Mouse (Mus musculus) embryonic facial prominence, embryonic 12.5 days (tissue): ENCODE measurements around the gene Bcl2l15. TPM values are rescaled to one million over a fixed set of nuclear protein-coding genes. Genes with fewer than 3 reads are reported as not detected.
"Not testable (repeated sequence)": the region's sequence is repeated elsewhere in the genome, so short reads cannot be mapped to it uniquely, and the experiment has no call there.

Experiments used
- ATAC-seq: fragments of 200-750 bp; cut with Nextera tagmentation; 2 replicates; pipeline ENCODE4 v1.8.0; 2017; ENCODE audit not compliant: insufficient number of reproducible peaks, insufficient read depth, low FRiP score, low TSS enrichment
- H3K27ac ChIP-seq: fragments of 300-500 bp; sonication (generic); 2 replicates; pipeline ENCODE4 v1.5.1; 2016; ENCODE audit warnings: mild to moderate bottlenecking
- H3K27me3 ChIP-seq: fragments of 300-500 bp; sonication (generic); 2 replicates; pipeline ENCODE4 v1.6.1; 2016; ENCODE audit warnings: mild to moderate bottlenecking, moderate library complexity
- H3K36me3 ChIP-seq: fragments of 300-500 bp; sonication (generic); 2 replicates; pipeline ENCODE4 v1.6.1; 2016; ENCODE audit warnings: mild to moderate bottlenecking
- H3K4me1 ChIP-seq: fragments of 300-500 bp; sonication (generic); 2 replicates; pipeline ENCODE4 v1.6.1; 2016
- H3K4me2 ChIP-seq: fragments of 300-500 bp; sonication (generic); replicated peaks from 2 replicates; pipeline ENCODE4 v1.6.1; 2016; ENCODE audit warnings: mild to moderate bottlenecking, moderate library complexity
- H3K4me3 ChIP-seq: fragments of 300-500 bp; sonication (generic); 2 replicates; pipeline ENCODE4 v1.5.1; 2016; ENCODE audit warnings: mild to moderate bottlenecking
- H3K9ac ChIP-seq: fragments of 300-500 bp; sonication (generic); 2 replicates; pipeline ENCODE4 v1.6.1; 2016; ENCODE audit warnings: mild to moderate bottlenecking, moderate library complexity
- H3K9me3 ChIP-seq: fragments of 300-500 bp; sonication (generic); 2 replicates; pipeline ENCODE4 v1.6.1; 2016; ENCODE audit warnings: mild to moderate bottlenecking, moderate library complexity
- WGBS: fragments of 180-500 bp; shearing (Covaris S2); methylation state at CpG from one replicate; pipeline ENCODE4 v1.1.7; 2016; 5-methylcytosine and 5-hydroxymethylcytosine counted together
- polyA plus RNA-seq: library from polyadenylated mRNA; unstranded; fragments of >200 nt; fragmentation: Nextera tagmentation; extraction: Ambion mirVana; gene quantifications from 2 replicates; pipeline ENCODE4 v1.2.1, GENCODE M21; 2016

Bcl2l15 gene
- polyA plus RNA-seq: 0.11 TPM in 1 of 2 replicates, not detected in the other

DNA sequence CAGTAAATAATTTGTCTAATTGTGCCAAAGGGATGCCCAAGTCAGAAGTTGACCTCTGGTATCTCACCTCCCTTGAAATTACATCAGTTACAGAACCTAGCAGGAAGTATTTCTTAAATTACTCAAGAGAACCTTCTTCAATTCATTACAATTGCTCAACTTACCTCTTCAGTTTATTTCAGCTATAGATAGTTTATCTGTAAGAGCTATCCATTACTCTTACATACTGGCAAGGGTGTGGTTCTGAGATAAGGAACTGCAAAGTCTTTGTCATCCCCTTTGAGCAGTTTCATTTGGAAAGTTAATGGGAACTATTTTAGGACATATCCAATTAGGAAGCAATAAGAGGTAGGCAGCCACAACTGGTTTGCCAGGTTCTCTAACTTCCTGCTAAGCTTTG is at the start of gene Bcl2l15:
TSS of gene Bcl2l15 (plus strand) at position 176 of the 400 bp plus-strand sequence.
- no peaks in the 10 kb centered on the region for H3K36me3 ChIP-seq
- no peaks in the 10 kb centered on the region for H3K9me3 ChIP-seq
- no peak within 1 kb of the TSS for H3K4me2 ChIP-seq
- H3K27ac ChIP-seq: no peak within 1 kb of the TSS
- H3K27me3 ChIP-seq: no peaks in the 10 kb centered on the region
- no peak for ATAC-seq
- no peak within 1 kb of the TSS for H3K4me3 ChIP-seq
- H3K9ac ChIP-seq: no peak within 1 kb of the TSS
- H3K4me1 ChIP-seq: no peaks in the 10 kb centered on the region

- WGBS: 82% methylated on average over 4 of the region's 4 CpGs
- Histone ChIP-seq H3K9ac (no peak overlapping the region), H3K9me3 (no peaks in the 10 kb centered on the region), H3K27me3 (no peaks in the 10 kb centered on the region), H3K4me3 (no peak overlapping the region), H3K4me1 (no peaks in the 10 kb centered on the region), H3K36me3 (peaks cover 3% of the 10 kb centered on the region), H3K4me2 (no peak overlapping the region), H3K27ac (no peak overlapping the region)
- ATAC-seq: no peak
These were observed 49.4 kb upstream of the Bcl2l15 start for GRCm38 (mm10) chr3:103782844-103783609.

DNA sequence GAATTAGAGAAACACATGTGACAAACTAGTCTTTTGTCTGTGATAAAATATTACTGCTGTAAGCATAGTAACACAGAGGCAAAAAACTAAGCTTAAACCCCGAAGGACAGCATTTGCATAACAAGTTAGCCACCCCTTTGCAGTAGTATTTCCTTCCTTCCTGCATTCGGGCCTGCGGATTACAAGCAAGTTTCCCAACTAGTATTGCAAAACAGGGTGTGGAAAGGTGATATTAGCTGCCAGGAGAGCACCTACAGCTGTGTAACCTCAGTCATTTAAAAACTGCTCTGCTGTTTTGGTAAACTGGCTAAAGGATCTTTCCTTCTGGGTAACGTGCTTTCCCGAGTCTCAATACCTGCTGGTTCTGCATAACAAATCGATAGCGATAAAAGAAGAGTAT is 45.2 kb upstream of the Bcl2l15 start:
- Histone ChIP-seq H3K36me3 (no peaks in the 10 kb centered on the region), H3K4me2 (no peak overlapping the region), H3K9me3 (no peaks in the 10 kb centered on the region), H3K27me3 (no peaks in the 10 kb centered on the region), H3K4me3 (no peak overlapping the region), H3K27ac (no peak overlapping the region), H3K9ac (no peak overlapping the region), H3K4me1 (peaks cover 14% of the 10 kb centered on the region; the same call in 1 of the 2 replicates)
- 73% methylated on average over 7 of the region's 7 CpGs for WGBS
- no peak for ATAC-seq

DNA sequence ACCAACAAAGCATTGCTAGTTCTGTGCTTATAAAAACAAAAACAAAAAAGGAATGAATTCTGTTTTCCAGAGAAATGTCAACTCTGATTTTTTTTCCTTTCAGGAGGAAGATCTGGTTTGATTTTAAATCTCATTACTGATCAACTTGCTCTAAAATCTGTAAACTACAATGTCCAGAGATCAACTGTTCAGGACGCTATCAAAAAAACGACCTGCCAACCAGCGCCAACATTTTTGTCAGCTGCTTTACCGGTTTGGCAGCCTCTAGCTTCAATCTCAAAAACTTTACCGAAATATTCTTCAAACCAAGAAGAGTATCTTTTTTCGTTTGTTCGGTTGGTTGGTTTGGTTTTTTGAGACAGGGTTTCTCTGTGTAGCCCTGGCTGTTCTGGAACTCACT is 43.3 kb upstream of the Bcl2l15 start:
- WGBS: 81% methylated on average over 7 of the region's 7 CpGs
- ATAC-seq: no peak
- Histone ChIP-seq H3K9ac (no peak overlapping the region), H3K4me2 (peak overlapping the region; percentile 90), H3K27ac (no peak overlapping the region), H3K4me1 (peaks cover 14% of the 10 kb centered on the region; the same call in 1 of the 2 replicates), H3K36me3 (no peaks in the 10 kb centered on the region), H3K9me3 (no peaks in the 10 kb centered on the region), H3K27me3 (no peaks in the 10 kb centered on the region), H3K4me3 (no peak overlapping the region)

DNA sequence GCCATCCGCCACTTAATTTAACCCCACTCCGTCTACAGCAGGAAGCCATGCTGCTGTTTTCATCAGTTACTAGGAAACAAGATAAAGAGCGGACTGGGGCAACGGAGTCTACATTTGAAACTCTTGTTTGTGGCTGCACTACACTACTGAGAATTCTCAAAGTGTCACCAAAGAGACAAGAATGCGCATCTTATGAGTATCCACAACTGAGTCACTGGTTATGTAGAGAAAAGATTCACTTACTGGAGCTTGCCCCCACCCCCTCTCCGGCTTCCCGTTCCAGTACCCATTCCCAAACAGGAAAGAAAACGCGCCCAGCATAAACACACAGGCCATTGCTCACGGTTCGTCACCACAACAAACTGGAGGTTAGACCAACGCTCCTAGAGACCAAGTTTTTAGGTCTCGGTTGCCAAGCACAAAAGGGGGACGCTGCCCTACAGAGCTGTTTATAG is 42.5 kb upstream of the Bcl2l15 start:
- Histone ChIP-seq H3K9ac (peak overlapping the region; percentile 91), H3K4me2 (peak overlapping the region; percentile 90), H3K4me3 (peak overlapping the region; percentile 88), H3K27ac (peak overlapping the region; percentile 89), H3K9me3 (no peaks in the 10 kb centered on the region), H3K27me3 (no peaks in the 10 kb centered on the region), H3K36me3 (no peaks in the 10 kb centered on the region), H3K4me1 (peaks cover 14% of the 10 kb centered on the region; the same call in 1 of the 2 replicates)
- ATAC-seq: no peak
- WGBS: 2% methylated on average over 14 of the region's 14 CpGs

- Histone ChIP-seq H3K9me3 (no peaks in the 10 kb centered on the region), H3K4me2 (peak overlapping the region; percentile 90), H3K4me1 (peaks cover 14% of the 10 kb centered on the region; the same call in 1 of the 2 replicates), H3K36me3 (no peaks in the 10 kb centered on the region), H3K27me3 (no peaks in the 10 kb centered on the region), H3K4me3 (peak overlapping the region; percentile 88), H3K27ac (peak overlapping the region; percentile 89), H3K9ac (peak overlapping the region; percentile 91)
- ATAC-seq: peak; percentile 68
- WGBS: 2% methylated on average over 54 of the region's 61 CpGs
These were observed 41.9 kb upstream of the Bcl2l15 start for GRCm38 (mm10) chr3:103790346-103791145.

GRCm38 (mm10) chr3:103791230-103792110 is 40.9 kb upstream of the Bcl2l15 start, which contains the start of gene Hipk1:
Gene Hipk1 (minus strand): TSS chr3:103791563.
- peaks cover 14% of the 10 kb centered on the region; the same call in 1 of the 2 replicates for H3K4me1 ChIP-seq
- peak within 1 kb of the TSS; percentile 88 for H3K4me3 ChIP-seq
- H3K9me3 ChIP-seq: no peaks in the 10 kb centered on the region
- peak within 1 kb of the TSS; percentile 91 for H3K9ac ChIP-seq
- peak within 1 kb of the TSS; percentile 90 for H3K4me2 ChIP-seq
- ATAC-seq: peak; percentile 93
- 10% methylated on average over 49 of the region's 49 CpGs for WGBS
- H3K36me3 ChIP-seq: no peaks in the 10 kb centered on the region
- H3K27ac ChIP-seq: peak within 1 kb of the TSS; percentile 89
- H3K27me3 ChIP-seq: no peaks in the 10 kb centered on the region

DNA sequence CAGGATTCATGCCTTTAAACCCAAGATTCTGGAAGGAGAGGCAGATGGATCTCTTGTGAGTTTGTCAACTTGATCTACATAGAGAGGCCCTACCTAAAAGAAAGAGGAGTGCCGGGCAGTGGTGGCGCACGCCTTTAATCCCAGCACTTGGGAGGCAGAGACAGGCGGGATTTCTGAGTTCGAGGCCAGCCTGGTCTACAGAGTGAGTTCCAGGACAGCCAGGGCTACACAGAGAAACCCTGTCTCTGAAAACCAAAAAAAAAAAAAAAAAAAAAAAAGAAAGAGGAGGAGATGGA is 40.3 kb upstream of the Bcl2l15 start:
- not testable (repeated sequence) for H3K27me3 ChIP-seq, H3K9ac ChIP-seq, H3K27ac ChIP-seq, H3K36me3 ChIP-seq, H3K9me3 ChIP-seq, ATAC-seq
- H3K4me2 ChIP-seq: peak overlapping the region; percentile 90
- peak overlapping the region; percentile 88; the same call in 1 of the 2 replicates for H3K4me3 ChIP-seq
- 84% methylated on average over 5 of the region's 5 CpGs for WGBS
- peaks cover 14% of the 10 kb centered on the region; the same call in 1 of the 2 replicates for H3K4me1 ChIP-seq

GRCm38 (mm10) chr3:103792566-103792965 is 39.8 kb upstream of the Bcl2l15 start:
- ATAC-seq: no peak
- no peaks in the 10 kb centered on the region for H3K9me3 ChIP-seq

GRCm38 (mm10) chr3:103796389-103796788 is 36.0 kb upstream of the Bcl2l15 start:
- Histone ChIP-seq H3K4me1 (no peaks in the 10 kb centered on the region), H3K4me3 (no peak overlapping the region), H3K9me3 (no peaks in the 10 kb centered on the region), H3K27ac (no peak overlapping the region), H3K9ac (no peak overlapping the region), H3K27me3 (no peaks in the 10 kb centered on the region), H3K36me3 (no peaks in the 10 kb centered on the region), H3K4me2 (no peak overlapping the region)
- no peak for ATAC-seq
- WGBS: 60% methylated on average over 2 of the region's 2 CpGs

More at GRCm38 (mm10) chr3:103792566-103792965, 39.8 kb upstream of the Bcl2l15 start:
- no peaks in the 10 kb centered on the region for H3K27me3 ChIP-seq
- no peak overlapping the region for H3K9ac ChIP-seq
- WGBS: 69% methylated on average over 1 of the region's 1 CpGs
- no peak overlapping the region for H3K4me3 ChIP-seq
- no peak overlapping the region for H3K4me2 ChIP-seq
- H3K27ac ChIP-seq: no peak overlapping the region
- no peaks in the 10 kb centered on the region for H3K36me3 ChIP-seq
- peaks cover 14% of the 10 kb centered on the region; the same call in 1 of the 2 replicates for H3K4me1 ChIP-seq

GRCm38 (mm10) chr3:103799507-103799906 is 32.9 kb upstream of the Bcl2l15 start:
- no peak overlapping the region for H3K4me2 ChIP-seq
- H3K27me3 ChIP-seq: no peaks in the 10 kb centered on the region
- ATAC-seq: no peak
- no peaks in the 10 kb centered on the region for H3K4me1 ChIP-seq
- H3K36me3 ChIP-seq: peaks cover 17% of the 10 kb centered on the region
- 81% methylated on average over 2 of the region's 2 CpGs for WGBS
- H3K4me3 ChIP-seq: no peak overlapping the region
- no peak overlapping the region for H3K9ac ChIP-seq
- H3K9me3 ChIP-seq: no peaks in the 10 kb centered on the region
- no peak overlapping the region for H3K27ac ChIP-seq
